Mouse (Mus musculus) olfactory bulb, adult 2 months (tissue): ENCODE results near the gene Myf5.

Source experiments
- CTCF ChIP-seq: fragments of 200-500 bp; IDR thresholded peaks from 2 replicates; pipeline ENCODE4 v1.5.1; 2012; ENCODE audit warnings: low read depth, mild to moderate bottlenecking, low read length, moderate library complexity; ENCODE audit not compliant: insufficient read depth
- POLR2A ChIP-seq: fragments of 200-500 bp; IDR thresholded peaks from 2 replicates; pipeline ENCODE4 v1.6.1; 2012; ENCODE audit warnings: mild to moderate bottlenecking, low read depth, low read length, moderate library complexity; ENCODE audit not compliant: insufficient read depth

DNA sequence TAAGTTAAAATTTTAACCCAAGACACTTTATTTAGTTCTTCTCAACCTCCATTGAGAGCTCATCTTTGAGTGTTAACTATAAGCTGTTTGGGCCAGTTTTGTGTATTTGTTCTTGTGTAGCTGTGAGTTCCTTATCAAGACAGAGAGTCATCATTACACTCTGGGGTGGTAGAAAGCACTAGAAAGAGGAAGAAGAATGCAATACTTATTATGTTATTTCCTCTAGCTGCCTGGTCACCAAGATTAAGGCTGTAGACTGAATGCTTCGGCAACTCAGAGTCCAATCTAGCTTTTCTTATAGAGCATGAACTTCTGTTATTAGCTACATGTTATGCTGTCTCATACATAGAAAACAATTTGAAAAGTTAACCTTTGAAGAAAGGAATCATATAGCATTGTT is 10.5 kb upstream of the Myf5 start:
- TF ChIP-seq CTCF (no peak), POLR2A (no peak)
